In genomic region chr5:146412743-146413430, GRCm38 (mm10) we compare ENCODE assay signal across 9 mouse cellular contexts. TPM values are rescaled to one million over a fixed set of nuclear protein-coding genes. Genes with fewer than 3 reads are reported as not detected.
DNase-seq lines count a peak whose midpoint lies in the region; ATAC-seq lines count a peak whose summit lies in the region.
"Had no signal": no experiment of that assay in that cellular context is flagged by ENCODE, and none has a peak within 500 bp of the region (broad histone marks: within the 10 kb centered on the region; RNA-seq: fewer than 3 reads in every experiment).

No protein-coding gene starts in this region.

- H3K27ac ChIP-seq in embryonic facial prominence, embryonic 11.5 days (replicated peaks; ENCODE audit: low read depth, low read length): no peak overlapping the region
- no peak overlapping the region; the same call in 1 of the 2 replicates for H3K27ac ChIP-seq in embryonic facial prominence, embryonic 10.5 days (replicated peaks)
- H3K27ac ChIP-seq in forebrain, embryonic 12.5 days: peak overlapping the region; percentile 46
- 0 out of 2 replicates have a peak overlapping the region, but pooled peaks have one; percentile 4 for H3K27ac ChIP-seq in midbrain, embryonic 13.5 days

- H3K4me1 ChIP-seq in embryonic facial prominence, embryonic 11.5 days (ENCODE audit: control insufficient read depth, insufficient read depth, low read length): no peaks in the 10 kb centered on the region; the same call in 1 of the 2 replicates
- peaks cover 29% of the 10 kb centered on the region for H3K4me1 ChIP-seq in embryonic facial prominence, embryonic 10.5 days
- peaks cover 39% of the 10 kb centered on the region for H3K4me1 ChIP-seq in forebrain, embryonic 12.5 days
- H3K4me1 ChIP-seq in midbrain, embryonic 13.5 days (replicated peaks): peaks cover 44% of the 10 kb centered on the region

- intact Hi-C loops in heart, postnatal 36 days (cut with DNase I): no loop called here

- ATAC-seq in embryonic facial prominence, embryonic 11.5 days (replicated peaks; ENCODE audit: insufficient number of reproducible peaks, low FRiP score, low TSS enrichment, low read depth): peak; percentile 41; the same call in 1 of the 2 replicates
- peak; percentile 12; the same call in 1 of the 2 replicates for ATAC-seq in forebrain, embryonic 12.5 days (ENCODE audit: low FRiP score)
- ATAC-seq in midbrain, embryonic 13.5 days: 0 out of 2 replicates have a peak, but pooled peaks have one; percentile 30
- no peak for ATAC-seq in monocyte, adult 5-6 weeks (replicated peaks; ENCODE audit: insufficient number of reproducible peaks, low FRiP score, low TSS enrichment, poor library complexity, severe bottlenecking)

- no peak overlapping the region for H3K4me3 ChIP-seq in embryonic facial prominence, embryonic 11.5 days (ENCODE audit: low read depth, low read length)
- no peak overlapping the region for H3K4me3 ChIP-seq in embryonic facial prominence, embryonic 10.5 days
- H3K4me3 ChIP-seq in forebrain, embryonic 12.5 days (replicated peaks): no peak overlapping the region
- no peak overlapping the region for H3K4me3 ChIP-seq in midbrain, embryonic 13.5 days (replicated peaks)

- H3K4me2 ChIP-seq in embryonic facial prominence, embryonic 11.5 days (ENCODE audit: low read depth, low read length): no peak overlapping the region
- no peak overlapping the region for H3K4me2 ChIP-seq in forebrain, embryonic 12.5 days
- H3K4me2 ChIP-seq in midbrain, embryonic 13.5 days (replicated peaks): no peak overlapping the region

- DNase-seq in embryonic facial prominence, embryonic 11.5 days (ENCODE audit: low spot score): no peak
- no peak for DNase-seq in embryonic facial prominence, embryonic 10.5 days (ENCODE audit: low spot score)
- peak; percentile 51 to 63 for DNase-seq in kidney, postnatal 36 days
- no peak for DNase-seq in heart, postnatal 36 days
- DNase-seq in urinary bladder, adult 18-20 months (ENCODE audit: low spot score in 2 of 2): no peak

- H3K27me3 ChIP-seq in embryonic facial prominence, embryonic 11.5 days (ENCODE audit: control insufficient read depth, insufficient read depth, low read length): no peaks in the 10 kb centered on the region
- H3K27me3 ChIP-seq in embryonic facial prominence, embryonic 10.5 days (replicated peaks; ENCODE audit: low read depth, poor library complexity, severe bottlenecking): no peaks in the 10 kb centered on the region
- no peaks in the 10 kb centered on the region for H3K27me3 ChIP-seq in forebrain, embryonic 12.5 days
- H3K27me3 ChIP-seq in midbrain, embryonic 13.5 days: no peaks in the 10 kb centered on the region

- H3K9ac ChIP-seq in embryonic facial prominence, embryonic 11.5 days (replicated peaks; ENCODE audit: low read length): no peak overlapping the region
- no peak overlapping the region for H3K9ac ChIP-seq in forebrain, embryonic 12.5 days
- no peak overlapping the region for H3K9ac ChIP-seq in midbrain, embryonic 13.5 days (replicated peaks)

- H3K36me3 ChIP-seq in embryonic facial prominence, embryonic 11.5 days (replicated peaks; ENCODE audit: control insufficient read depth, insufficient read depth, low read depth, low read length): no peaks in the 10 kb centered on the region
- H3K36me3 ChIP-seq in embryonic facial prominence, embryonic 10.5 days (replicated peaks): no peaks in the 10 kb centered on the region
- no peaks in the 10 kb centered on the region for H3K36me3 ChIP-seq in forebrain, embryonic 12.5 days (replicated peaks)
- no peaks in the 10 kb centered on the region for H3K36me3 ChIP-seq in midbrain, embryonic 13.5 days

- no peaks in the 10 kb centered on the region for H3K9me3 ChIP-seq in embryonic facial prominence, embryonic 11.5 days (replicated peaks; ENCODE audit: control insufficient read depth, low read length)
- no peaks in the 10 kb centered on the region for H3K9me3 ChIP-seq in embryonic facial prominence, embryonic 10.5 days
- no peaks in the 10 kb centered on the region for H3K9me3 ChIP-seq in forebrain, embryonic 12.5 days
- H3K9me3 ChIP-seq in midbrain, embryonic 13.5 days: no peaks in the 10 kb centered on the region

- WGBS in embryonic facial prominence, embryonic 11.5 days: 73% methylated on average over 15 of the region's 15 CpGs
- WGBS in embryonic facial prominence, embryonic 10.5 days: 77% methylated on average over 15 of the region's 15 CpGs
- 50% methylated on average over 15 of the region's 15 CpGs for WGBS in forebrain, embryonic 12.5 days
- 56% methylated on average over 15 of the region's 15 CpGs for WGBS in midbrain, embryonic 13.5 days

RNA-seq across cellular contexts. Expression of gene Wasf3, which starts 28.1 kb away (rescaled TPM):
- 3.8 and 3.9 TPM in 2 replicates for polyA plus RNA-seq in embryonic facial prominence, embryonic 11.5 days (2014; fragmentation: Nextera tagmentation; extraction: Ambion mirVana)
- 7.7 and 8.7 TPM in 2 replicates for polyA plus RNA-seq in embryonic facial prominence, embryonic 10.5 days (2016; fragmentation: Nextera tagmentation; extraction: Ambion mirVana)
- 7.2 and 8.4 TPM in 2 replicates for polyA plus RNA-seq in forebrain, embryonic 12.5 days (2016; fragmentation: Nextera tagmentation; extraction: Ambion mirVana)
- polyA plus RNA-seq in midbrain, embryonic 13.5 days (2015; fragmentation: Nextera tagmentation; extraction: Ambion mirVana): 11.5 and 12.1 TPM in 2 replicates
- total RNA-seq in monocyte, adult 5-6 weeks (2017): not detected in 3 replicates
- under 1 TPM; 0.54 to 0.58 TPM for total RNA-seq in heart, postnatal 36 days (2021)
- total RNA-seq: hematopoietic stem cell, adult 5-6 weeks had no signal

Comparison
In these comparisons a context has a peak if more than half of its experiments do, and no peak if none do; other contexts are left out.
1. DNase-seq: peak in kidney, postnatal 36 days (2 of 2); none in embryonic facial prominence, embryonic 11.5 days (single experiment), embryonic facial prominence, embryonic 10.5 days (single experiment), heart, postnatal 36 days (0 of 2) and urinary bladder, adult 18-20 months (0 of 2).
2. H3K27ac ChIP-seq: peak in forebrain, embryonic 12.5 days (single experiment) and midbrain, embryonic 13.5 days (single experiment); none in embryonic facial prominence, embryonic 11.5 days (single experiment) and embryonic facial prominence, embryonic 10.5 days (single experiment).